ENCODE assay signal across 9 mouse cellular contexts in the genomic region with DNA sequence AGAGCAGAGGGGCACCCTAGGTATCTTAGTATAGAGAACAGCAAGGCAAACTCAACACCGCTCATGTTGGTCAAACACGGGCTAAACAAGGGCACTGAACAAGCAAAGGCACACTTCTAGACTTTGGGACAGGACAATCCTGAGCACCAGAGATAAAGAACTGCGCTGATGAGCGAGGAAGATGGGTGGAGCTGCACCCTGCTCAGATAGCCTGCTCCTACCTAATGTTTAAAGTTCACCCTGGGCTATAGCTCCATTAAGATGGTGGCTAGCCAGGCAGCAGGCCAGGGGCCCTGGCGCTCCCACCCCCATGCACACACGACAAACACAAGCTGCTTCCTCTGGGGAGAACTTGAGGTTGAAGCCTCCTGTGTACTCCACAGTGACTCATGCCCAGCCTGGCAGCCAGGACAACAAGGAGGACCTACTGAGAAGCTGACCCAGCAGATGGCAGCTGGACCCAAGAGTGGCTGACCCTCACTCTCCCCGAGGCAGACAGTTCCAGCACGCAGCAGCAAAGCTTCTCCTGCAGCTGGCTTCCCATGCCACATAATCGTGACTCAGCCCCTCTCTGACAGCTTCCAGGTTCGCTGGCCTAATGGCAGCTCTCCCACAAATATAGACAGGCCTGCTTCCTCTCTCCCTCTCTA. TPM values are rescaled to one million over a fixed set of nuclear protein-coding genes. Genes with fewer than 3 reads are reported as not detected.
A peak's percentile ranks its signal among the peaks of the same experiment; 100 is the strongest.
DNase-seq lines count a peak whose midpoint lies in the region; ATAC-seq and TF ChIP-seq lines count a peak whose summit lies in the region.
"Had no signal": no experiment of that assay in that cellular context is flagged by ENCODE, and none has a peak within 500 bp of the region (broad histone marks: within the 10 kb centered on the region; RNA-seq: fewer than 3 reads in every experiment).

No protein-coding gene starts in this region.

- TF ChIP-seq POLR2A in thymus, adult 2 months (IDR thresholded peaks at IDR 0.05; ENCODE audit: control insufficient read depth, extremely low read depth, insufficient read depth, low read length, poor library complexity), result no peak
- peak; percentile 45 for TF ChIP-seq POLR2A in myocyte (IDR thresholded peaks at IDR 0.05; ENCODE audit: insufficient read length, low read depth)

- no peak overlapping the region for H3K27ac ChIP-seq in thymus, adult 2 months (ENCODE audit: control insufficient read depth, insufficient read depth, low read length)

- no peak for DNase-seq in frontal cortex, postnatal 25 days (ENCODE audit: low spot score in 2 of 2)
- no peak for DNase-seq in thymus, adult 2 months
- no peak for DNase-seq in thymus, postnatal 25 days
- DNase-seq in heart, adult 8-10 months (ENCODE audit: low spot score), result peak; percentile 55
- DNase-seq in left cerebral cortex, postnatal 14 days (ENCODE audit: low spot score in 2 of 2), result peak; percentile 45 to 72
- no peak for DNase-seq in embryo, embryonic 10 days (ENCODE audit: low spot score)

- peaks cover 15% of the 10 kb centered on the region for H3K4me1 ChIP-seq in thymus, adult 2 months (replicated peaks; ENCODE audit: control insufficient read depth, insufficient read depth, low read length)

- H3K27me3 ChIP-seq in thymus, adult 2 months (ENCODE audit: control insufficient read depth, insufficient read depth, low read length), result no peaks in the 10 kb centered on the region
- H3K27me3 ChIP-seq in myocyte (ENCODE audit: control insufficient read depth, insufficient read depth, insufficient read length), result no peaks in the 10 kb centered on the region

- intact Hi-C loops in left cerebral cortex, postnatal 14 days (cut with DNase I), result no loop called here

- no peak overlapping the region for H3K4me3 ChIP-seq in thymus, adult 2 months (ENCODE audit: control insufficient read depth, insufficient read depth, low read length)
- H3K4me3 ChIP-seq in myocyte, result no peak overlapping the region

- peak overlapping the region; percentile 73 for H3K4me2 ChIP-seq in myocyte (ENCODE audit: low read depth)

- no peaks in the 10 kb centered on the region for H3K36me3 ChIP-seq in thymus, adult 2 months (ENCODE audit: control insufficient read depth, insufficient read depth, low read length)
- peaks cover 4% of the 10 kb centered on the region for H3K36me3 ChIP-seq in myocyte (ENCODE audit: control insufficient read depth, insufficient read depth)

- H3K79me2 ChIP-seq in myocyte (ENCODE audit: control insufficient read depth, insufficient read depth), result peaks cover 70% of the 10 kb centered on the region

- no peak overlapping the region for H3ac ChIP-seq in myocyte (ENCODE audit: control insufficient read depth, insufficient read length)

- ATAC-seq in frontal cortex, adult (ENCODE audit: low TSS enrichment), result peak; percentile 38; the same call in 1 of the 2 replicates

- TF ChIP-seq CTCF in thymus, adult 2 months (IDR thresholded peaks at IDR 0.05; ENCODE audit: borderline replicate concordance, control insufficient read depth, extremely low read depth, insufficient read depth, low read length, poor library complexity), result peak; percentile 12; the same call in 1 of the 2 replicates

- 50% methylated on average over 10 of the region's 10 CpGs for WGBS in thymus, adult 2 months

TF ChIP-seq in myocyte, 11 proteins besides CTCF, POLR2A, EP300 and RAD21:
- no peak for TF ChIP-seq E2F4 (IDR thresholded peaks at IDR 0.05; ENCODE audit: insufficient read depth)
- TF ChIP-seq MYOG (IDR thresholded peaks at IDR 0.05; ENCODE audit: control insufficient read depth in 1 of 3, insufficient read depth in 1 of 3, insufficient read length in 2 of 3, low read depth in 2 of 3), result peak; percentile 81 to 98 (median 90)
- TF ChIP-seq TCF3 (IDR thresholded peaks at IDR 0.05; ENCODE audit: insufficient read length, low read depth), result peak; percentile 82
- TF ChIP-seq POLR2AphosphoS2 (IDR thresholded peaks at IDR 0.05; ENCODE audit: insufficient read length, low read depth), result peak; percentile 54
- peak; percentile 8 for TF ChIP-seq MAX (IDR thresholded peaks at IDR 0.05; ENCODE audit: low read depth)
- TF ChIP-seq SRF (IDR thresholded peaks at IDR 0.05; ENCODE audit: control insufficient read depth, insufficient read length, low read depth), result no peak
- no peak for TF ChIP-seq REST (IDR thresholded peaks at IDR 0.05; ENCODE audit: insufficient read depth, insufficient read length)
- peak; percentile 79 to 98 (median 95) for TF ChIP-seq MYOD1 (IDR thresholded peaks at IDR 0.05; ENCODE audit: control insufficient read depth in 1 of 3, insufficient read length in 2 of 3, low read depth in 2 of 3)
- peak; percentile 56 for TF ChIP-seq TCF12 (IDR thresholded peaks at IDR 0.05; ENCODE audit: insufficient read depth, poor library complexity, severe bottlenecking)
- no peak for TF ChIP-seq CEBPB (IDR thresholded peaks at IDR 0.05; ENCODE audit: insufficient read depth, poor library complexity, severe bottlenecking)
- no peak for TF ChIP-seq USF1 (IDR thresholded peaks at IDR 0.05; ENCODE audit: low read depth)

RNA-seq across cellular contexts. Expression of a gene that starts 21.1 kb away (rescaled TPM):
- 40.7 and 41.3 TPM in 2 replicates for polyA plus RNA-seq in thymus, adult 2 months (2012; rRNA removed)
- total RNA-seq in heart, adult 8-10 months (2022), result 1 to 10 TPM; 2.7 to 3.9 (median 3.6) TPM
- 1 to 10 TPM; 2.6 to 3.8 TPM for total RNA-seq in left cerebral cortex, postnatal 14 days (2021)
- polyA plus RNA-seq in myocyte (2012; fragmentation: generic; extraction: Trizol), result 12.9 TPM

RNA-seq across cellular contexts. Expression of a gene that starts 28.0 kb away (rescaled TPM):
- not detected in 2 replicates for polyA plus RNA-seq in thymus, adult 2 months (2012; rRNA removed)
- not detected for total RNA-seq in heart, adult 8-10 months (2022)
- 1 to 10 TPM; 1.0 to 1.2 TPM for total RNA-seq in left cerebral cortex, postnatal 14 days (2021)
- 0.04 TPM for polyA plus RNA-seq in myocyte (2012; fragmentation: generic; extraction: Trizol)
- total RNA-seq: ES-E14 had no signal

RNA-seq across cellular contexts. Expression of a gene that starts 37.8 kb away (rescaled TPM):
- polyA plus RNA-seq in thymus, adult 2 months (2012; rRNA removed), result 0.23 and 0.35 TPM in 2 replicates
- not detected for total RNA-seq in heart, adult 8-10 months (2022)
- 1 to 10 TPM; 2.3 TPM for total RNA-seq in left cerebral cortex, postnatal 14 days (2021)
- polyA plus RNA-seq in myocyte (2012; fragmentation: generic; extraction: Trizol), result not detected
- total RNA-seq: ES-E14 had no signal

Comparison
In these comparisons a context has a peak if more than half of its experiments do, and no peak if none do; other contexts are left out.
1. DNase-seq: peak in heart, adult 8-10 months (single experiment) and left cerebral cortex, postnatal 14 days (2 of 2); none in frontal cortex, postnatal 25 days (0 of 2), thymus, adult 2 months (single experiment), thymus, postnatal 25 days (single experiment) and embryo, embryonic 10 days (single experiment).